Mouse (Mus musculus) gastrocnemius, postnatal 36 days (tissue): Measurements from ENCODE around the gene Mthfd1. TPM values are rescaled to one million over a fixed set of nuclear protein-coding genes. Genes with fewer than 3 reads are reported as not detected.

Experiments
- DNase-seq, 2 experiments: peaks; one replicate each; pipeline ENCODE4 v3.0.0; 2022
- intact Hi-C: fragments of 180-260 bp; cut with DNase I; formaldehyde crosslinking; loops from one replicate; pipeline ENCODE4 v1.15.1; 2025
- total RNA-seq, 2 experiments: library from RNA; stranded (reverse); gene quantifications; 2 replicates each; pipeline ENCODE4 v1.2.3; 2021

Mthfd1 gene
- total RNA-seq, 2 experiments from 2014 or later: 28.8 to 34.5 TPM

DNA sequence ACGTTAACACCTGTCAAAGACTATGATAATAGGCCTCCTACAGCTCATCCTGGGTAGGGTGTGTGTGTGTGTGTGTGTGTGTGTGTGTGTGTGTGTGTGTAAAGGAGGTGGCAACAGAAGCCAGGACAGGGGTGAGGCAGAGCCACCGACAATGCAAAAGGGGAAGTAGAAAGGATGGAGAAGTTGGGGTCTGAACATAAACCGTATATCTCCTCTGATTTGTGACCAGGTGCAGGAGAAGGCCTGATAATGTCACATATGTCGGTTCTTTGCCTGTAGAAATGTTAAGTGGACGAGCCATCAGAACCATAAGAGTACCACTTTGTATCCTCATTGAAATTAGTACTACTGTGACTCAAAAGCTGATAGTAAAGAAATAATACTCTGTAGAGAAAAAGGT lies 78.6 kb downstream of the Mthfd1 start:
- intact Hi-C loops: loop anchor here (10.0 kb wide), 2 partner anchors 129 to 549 kb away; no protein-coding TSS in a partner anchor

DNA sequence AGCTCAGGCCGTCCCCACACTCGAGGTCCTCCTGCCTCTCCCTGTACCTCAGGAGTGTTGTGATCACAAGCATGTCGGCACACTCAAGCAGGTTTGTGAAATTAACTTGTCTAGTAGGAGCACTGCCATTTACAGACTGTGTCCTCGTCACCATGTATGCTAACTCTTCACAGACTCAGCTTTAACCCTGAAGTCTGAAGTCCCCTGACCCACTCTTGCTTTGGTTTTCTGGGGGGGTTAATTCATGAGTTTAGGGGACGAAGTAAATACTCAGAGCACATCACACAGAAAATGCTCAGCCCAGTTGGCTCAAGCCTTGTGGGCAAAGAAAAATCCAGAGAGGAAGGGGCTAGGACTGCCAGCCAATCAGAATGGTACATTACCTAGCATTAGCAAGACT lies 80.5 kb downstream of the Mthfd1 start:
- intact Hi-C loops: loop anchor here (10.0 kb wide), 2 partner anchors 131 to 551 kb away; no protein-coding TSS in a partner anchor
- DNase-seq: no peak

More for the DNA sequence above, 78.6 kb downstream of the Mthfd1 start:
- DNase-seq: no peak

DNA sequence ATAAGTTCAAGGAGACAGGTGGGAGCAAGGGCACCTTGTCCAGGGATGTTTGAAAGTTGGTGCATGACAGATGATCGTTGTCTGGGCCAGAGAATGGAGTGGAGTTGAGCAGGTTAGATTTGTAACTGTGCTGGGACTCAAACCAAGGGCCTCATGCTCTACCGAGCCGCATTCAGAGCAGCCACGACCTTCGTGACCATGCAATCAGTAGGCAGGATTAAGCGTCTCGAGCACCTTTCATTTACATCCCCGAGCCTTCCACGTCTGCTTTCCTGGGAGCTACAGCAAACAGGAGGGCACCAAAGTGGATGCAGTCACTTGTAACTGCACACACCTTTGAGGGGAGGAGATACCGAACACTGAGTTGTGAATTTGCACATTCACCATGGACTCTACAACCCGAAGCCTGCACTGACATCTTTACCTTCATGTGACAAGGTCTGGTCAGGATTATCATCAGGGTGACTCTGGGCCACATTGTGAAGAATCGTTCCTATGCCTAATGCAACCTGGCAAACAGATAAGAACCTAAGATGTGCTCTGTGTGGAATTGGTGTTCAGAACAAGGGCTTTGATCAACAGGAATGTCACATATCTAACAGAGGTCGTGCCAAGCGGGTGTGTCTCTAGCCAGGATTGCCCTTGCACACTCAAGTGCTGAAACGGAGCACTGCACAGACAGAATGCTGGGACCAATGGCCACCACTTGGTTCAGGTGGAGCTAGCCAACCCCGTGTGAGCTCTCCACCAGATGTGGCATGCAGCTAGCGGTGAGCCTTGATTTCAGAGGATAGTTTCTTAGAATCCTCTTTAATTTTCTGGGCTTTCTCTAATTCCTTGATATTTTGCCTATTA lies 81.2 kb downstream of the Mthfd1 start:
- DNase-seq: no peak
- intact Hi-C loops: loop anchor here (10.0 kb wide), 2 partner anchors 132 to 552 kb away; no protein-coding TSS in a partner anchor

DNA sequence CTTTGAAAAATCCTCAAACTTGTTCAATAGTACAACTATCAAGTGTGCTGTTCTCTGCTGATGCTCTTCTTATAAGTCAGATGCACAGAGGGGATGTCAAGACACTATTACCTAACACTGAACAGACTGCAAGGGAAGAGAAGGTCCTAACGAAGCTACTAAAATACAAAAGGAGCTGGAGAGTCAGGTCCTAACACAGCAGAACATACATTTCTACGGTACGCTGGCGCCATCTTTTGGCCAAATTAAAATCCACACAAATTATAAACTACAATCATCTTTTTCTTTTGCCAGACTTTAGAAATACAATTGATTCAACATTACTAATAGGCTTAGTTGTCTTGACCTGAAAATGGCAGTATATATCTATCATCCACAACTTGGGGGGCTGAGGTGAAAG lies 86.0 kb downstream of the Mthfd1 start:
- DNase-seq: peak in 1 of 2 experiments; percentile 35
- intact Hi-C loops: loop anchor here (2.0 to 5.0 kb wide), 2 partner anchors 48 to 131 kb away; no protein-coding TSS in a partner anchor

DNA sequence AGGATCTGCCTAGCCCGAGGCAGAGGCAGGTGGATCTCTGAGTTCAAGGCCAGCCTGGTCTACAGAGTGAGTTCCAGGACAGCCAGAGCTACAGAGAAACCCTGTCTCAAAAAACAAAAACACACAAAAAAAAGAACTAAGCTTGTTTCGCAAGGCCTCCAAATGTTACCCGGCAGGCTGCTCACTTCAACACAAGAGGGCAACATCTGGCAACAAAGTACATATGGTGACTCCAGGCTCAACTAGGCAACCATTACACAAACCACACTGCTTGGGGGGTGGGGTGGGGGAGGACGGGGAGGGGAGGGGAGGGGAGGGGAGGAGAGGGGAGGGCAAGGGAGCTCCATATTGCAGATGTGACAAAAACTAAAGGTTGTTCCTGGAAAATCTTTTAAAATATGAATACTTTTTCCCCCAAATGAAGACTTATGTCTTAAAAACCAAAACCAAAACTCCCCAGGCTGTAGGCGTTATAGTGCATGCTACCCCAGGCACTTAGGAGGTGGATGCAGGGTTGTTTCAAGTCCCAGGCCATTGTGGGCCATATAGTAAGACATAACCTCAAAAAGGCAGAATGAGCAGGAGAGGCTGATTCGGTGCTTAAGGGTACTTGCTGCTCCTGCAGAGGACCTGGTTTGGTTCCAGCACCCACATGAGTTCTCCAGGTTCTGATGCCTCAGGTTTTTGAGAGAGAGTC lies 90.8 kb downstream of the Mthfd1 start:
- intact Hi-C loops: no loop called here
- no peak for DNase-seq

DNA sequence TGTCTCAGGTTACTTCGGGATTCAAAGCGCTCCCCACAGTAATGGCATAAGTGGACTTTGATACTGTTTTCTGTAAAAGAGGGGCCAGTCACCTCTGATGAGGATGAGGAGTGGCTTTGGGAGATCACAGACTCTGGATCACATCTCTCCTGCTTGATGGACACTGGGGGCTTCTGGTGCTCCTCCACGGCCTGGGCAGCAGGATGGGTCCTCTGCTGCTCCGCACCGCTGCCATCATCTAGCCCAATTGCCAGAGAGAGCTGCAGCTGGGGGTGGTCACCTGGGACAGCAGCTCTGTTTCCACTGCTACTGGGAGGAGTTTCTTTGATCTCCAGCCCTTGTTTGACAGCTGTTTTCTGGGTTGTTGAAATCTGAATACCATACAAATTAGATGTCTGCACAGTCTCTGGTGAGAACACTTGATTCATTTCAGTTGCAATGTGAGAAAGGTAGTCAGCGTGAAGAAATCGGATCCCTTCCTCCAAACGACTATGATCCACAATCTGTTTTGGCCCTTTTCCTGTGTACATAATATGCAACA lies 94.7 kb downstream of the Mthfd1 start:
- intact Hi-C loops: no loop called here
- no peak for DNase-seq

DNA sequence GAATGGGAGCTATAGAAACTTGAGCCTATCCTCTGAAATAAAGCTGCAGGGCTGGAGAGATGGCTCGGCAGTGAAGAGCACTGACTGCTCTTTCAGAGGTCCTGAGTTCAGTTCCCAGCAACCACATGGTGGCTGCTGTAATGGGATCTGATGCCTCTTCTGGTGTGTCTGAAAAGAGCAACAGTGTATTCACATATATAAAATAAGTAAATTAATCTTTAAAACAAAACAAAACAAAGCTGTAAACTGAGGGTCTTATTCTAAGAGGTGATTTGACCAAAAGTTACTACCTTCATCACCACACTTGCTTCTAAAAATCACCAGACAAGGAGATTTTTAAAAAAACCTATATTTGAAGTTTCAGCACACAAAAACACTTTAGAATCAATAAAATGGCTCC lies 105.8 kb downstream of the Mthfd1 start:
- intact Hi-C loops: no loop called here
- no peak for DNase-seq

DNA sequence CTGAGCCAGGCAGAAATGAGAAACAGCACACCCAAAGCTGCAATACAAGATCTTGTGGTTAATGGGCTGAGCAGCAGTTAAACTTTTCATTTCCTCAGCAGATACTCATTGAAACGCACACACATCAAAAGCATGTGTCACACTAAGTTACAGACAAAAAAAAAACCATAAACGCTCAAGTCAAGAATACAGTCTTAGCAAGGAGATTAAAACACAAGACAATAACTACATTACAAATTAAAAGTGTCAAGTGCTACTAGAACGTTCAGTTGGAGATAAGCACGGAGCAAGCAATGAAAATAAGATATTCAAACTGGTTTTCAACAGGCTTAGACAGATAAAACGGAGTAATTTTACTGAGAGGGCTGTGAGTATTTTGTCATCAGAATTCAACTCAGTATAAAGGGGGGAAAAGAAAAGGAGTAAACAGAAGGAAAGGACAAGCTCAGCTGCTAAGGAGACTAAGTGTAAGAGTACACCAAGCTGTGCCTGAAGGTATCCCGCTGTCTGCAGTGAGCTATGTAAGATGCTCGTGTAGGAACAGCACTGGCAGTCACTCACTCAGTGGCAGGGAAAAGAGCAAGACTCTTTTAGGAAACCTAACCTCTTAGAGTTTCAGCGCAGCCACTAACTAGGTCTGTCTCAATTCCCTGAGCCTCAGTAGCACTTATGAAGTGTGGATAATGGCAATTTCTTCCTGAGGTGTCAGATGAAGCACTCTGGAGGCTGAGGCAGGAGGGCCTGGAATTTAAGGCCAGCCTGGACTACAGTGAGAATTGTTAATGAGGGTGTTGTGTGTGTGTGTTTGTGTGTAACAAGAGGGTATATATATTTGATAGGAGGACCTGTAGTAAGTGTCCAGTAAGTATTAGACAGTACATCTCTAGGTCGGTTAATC lies 106.6 kb downstream of the Mthfd1 start:
- intact Hi-C loops: no loop called here
- no peak for DNase-seq

DNA sequence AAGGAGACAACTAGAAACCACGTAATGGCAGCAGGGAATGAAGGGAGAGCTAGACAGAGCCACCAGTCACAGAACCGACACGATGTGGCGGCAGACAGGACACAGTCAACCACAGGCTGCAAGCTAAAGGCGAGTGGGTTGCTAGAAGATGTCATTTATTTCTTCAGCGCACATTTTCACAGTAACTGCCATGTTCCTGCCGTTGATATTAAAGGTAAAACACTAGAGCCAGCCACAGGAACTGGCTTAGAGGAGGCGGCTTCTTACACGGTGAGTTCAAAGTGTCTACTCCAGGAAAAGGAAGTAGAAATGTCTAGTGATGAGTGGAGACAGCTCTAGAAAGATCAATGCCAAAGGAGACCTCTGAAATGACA lies 107.2 kb downstream of the Mthfd1 start:
- intact Hi-C loops: no loop called here
- DNase-seq: no peak

DNA sequence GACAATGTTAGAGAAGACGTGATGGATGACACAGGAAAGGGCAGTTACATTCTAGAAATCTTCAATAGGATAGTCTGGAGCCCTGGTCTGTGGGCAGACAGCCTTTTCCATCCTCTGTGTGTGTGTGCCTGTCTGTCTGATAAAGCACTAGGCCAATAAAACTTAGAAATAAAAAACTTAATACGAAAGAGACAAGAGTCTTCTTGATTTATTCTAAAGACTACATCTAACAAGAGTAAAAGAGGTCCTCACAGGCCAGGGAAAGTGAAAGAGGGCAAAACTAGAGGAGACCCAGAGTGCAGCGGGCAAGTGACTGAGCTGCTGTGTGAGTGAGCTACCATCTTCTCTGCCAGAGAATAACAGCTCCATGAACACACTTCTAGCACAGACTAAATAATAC lies 111.2 kb downstream of the Mthfd1 start:
- no peak for DNase-seq
- intact Hi-C loops: no loop called here

DNA sequence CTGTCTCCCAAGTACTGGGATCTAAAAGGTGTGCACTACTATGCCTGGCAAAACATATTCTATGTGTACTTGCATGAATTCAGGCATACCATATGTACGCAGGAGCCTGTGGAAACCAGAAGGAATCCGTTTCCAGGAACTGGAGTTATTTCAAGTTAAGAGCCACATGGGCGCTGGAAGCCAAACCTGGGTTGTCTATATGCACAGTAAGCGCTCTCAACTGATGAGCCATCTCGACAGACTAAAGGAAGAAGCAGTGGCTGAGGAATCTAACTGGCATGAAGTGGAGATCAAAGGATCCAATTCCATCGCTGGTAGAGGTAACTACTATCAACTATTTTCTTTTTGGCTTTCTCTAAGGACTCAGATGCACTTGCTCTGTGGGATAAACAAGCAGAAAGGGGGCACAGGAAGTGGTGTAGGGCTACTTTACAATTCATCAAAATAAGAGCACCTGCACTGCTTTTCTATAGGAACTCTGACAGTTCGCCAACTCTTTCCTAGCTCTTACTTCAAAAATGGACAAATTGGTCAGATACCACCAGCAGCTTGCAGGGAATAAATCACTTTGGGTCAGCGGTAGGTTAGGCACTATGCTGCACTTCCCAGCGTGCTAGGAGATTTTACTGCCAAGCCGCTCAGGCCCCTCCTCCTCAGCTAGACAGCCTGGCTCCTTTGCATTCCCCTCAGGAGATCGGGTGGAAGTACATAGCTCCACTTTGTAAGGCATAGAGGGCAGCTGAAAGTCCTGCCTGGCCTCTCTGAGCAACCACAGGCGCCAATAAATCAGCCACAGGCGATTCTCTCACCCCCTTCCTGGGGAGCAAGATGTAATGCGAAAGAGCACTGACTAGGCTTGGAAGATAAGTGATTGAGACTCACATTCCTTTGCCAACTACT lies 112.2 kb downstream of the Mthfd1 start:
- intact Hi-C loops: no loop called here

DNA sequence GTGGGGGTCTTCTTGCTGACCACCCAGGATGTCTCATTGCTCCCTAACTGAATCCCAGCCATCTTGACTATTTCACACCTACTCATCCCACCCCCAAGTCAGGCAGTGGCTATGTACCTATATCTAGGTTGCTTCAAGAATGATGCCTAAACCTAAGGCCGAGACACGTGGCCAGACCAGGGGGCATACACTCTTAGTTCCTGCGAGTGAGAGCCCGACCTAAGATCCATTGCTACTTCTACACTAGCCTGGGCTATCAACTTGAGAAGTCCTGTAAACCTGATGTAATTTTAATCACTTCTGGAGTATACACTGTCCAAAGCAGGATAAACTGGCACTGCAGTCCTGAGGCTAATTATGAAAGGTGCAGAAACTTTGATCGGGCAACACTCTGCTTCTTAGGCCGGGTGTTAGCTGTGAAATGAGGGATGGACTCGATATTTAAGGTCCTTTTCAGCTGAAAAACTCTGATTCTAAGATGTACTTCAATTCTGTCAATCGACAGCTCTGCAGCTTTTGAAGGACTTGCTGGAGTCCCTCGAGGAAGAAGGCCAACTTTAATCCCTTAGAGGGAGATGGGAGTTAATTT lies 113.2 kb downstream of the Mthfd1 start:
- intact Hi-C loops: no loop called here
- no peak for DNase-seq

More for the DNA sequence above, 112.2 kb downstream of the Mthfd1 start:
- DNase-seq: no peak

DNA sequence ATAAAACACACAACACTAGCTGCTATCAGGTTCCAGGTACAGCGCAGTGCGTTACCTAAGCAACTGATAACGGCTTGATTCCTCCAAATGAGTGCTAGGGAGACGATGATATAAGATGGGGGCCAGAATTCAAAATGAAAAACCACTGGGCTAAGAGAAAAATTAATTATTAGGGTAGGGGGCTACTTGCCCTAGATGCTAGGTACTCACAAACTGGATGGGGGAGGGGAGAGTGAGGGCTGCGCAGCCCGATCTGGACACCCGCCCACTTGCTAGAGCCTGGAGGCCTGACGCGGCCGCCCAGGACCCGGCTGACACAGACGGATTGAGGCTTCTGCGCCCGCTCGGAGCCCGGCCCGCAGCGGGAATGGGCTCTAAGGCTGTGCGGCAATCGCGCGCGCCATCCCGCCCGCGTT lies 113.7 kb downstream of the Mthfd1 start:
- DNase-seq: peak in 1 of 2 experiments; percentile 25
- intact Hi-C loops: no loop called here

Other genes with a start within 250 kb of the Mthfd1 start
- under 1 TPM in 1 of 2 experiments, not detected in 1; 0.28 TPM for gene Esr2, start 78.0 kb upstream of the Mthfd1 start, total RNA-seq
- gene Tex21, start 8.6 kb upstream of the Mthfd1 start, total RNA-seq: not detected
- gene Akap5, start 69.6 kb downstream of the Mthfd1 start, total RNA-seq: under 1 TPM; 0.22 to 0.84 TPM
- gene Zbtb25, start 114.3 kb downstream of the Mthfd1 start, total RNA-seq: 1 to 10 TPM; 5.5 to 7.1 TPM
- gene Zbtb1, start 115.0 kb downstream of the Mthfd1 start, total RNA-seq: 1 to 10 TPM; 3.0 to 4.0 TPM
- gene Hspa2, start 148.9 kb downstream of the Mthfd1 start, total RNA-seq: 1 to 10 TPM; 8.4 to 9.0 TPM
- gene Ppp1r36, start 162.2 kb downstream of the Mthfd1 start, total RNA-seq: not detected